Mouse (Mus musculus): ENCODE results near the gene Lta. TPM values are rescaled to one million over a fixed set of nuclear protein-coding genes. Genes with fewer than 3 reads are reported as not detected.

Lta gene
- total RNA-seq (2015) (not detected in 2 replicates), total RNA-seq (2017) (not detected in 2 replicates)

GRCm38 (mm10) chr17:35204494-35205379 is at the start of gene Lta:
Lta (minus strand) TSS chr17:35205351.
- ATAC-seq (replicated peaks; ENCODE audit: poor library complexity): no peak

- ATAC-seq (replicated peaks; ENCODE audit: poor library complexity): peak; percentile 59
These were observed 49.3 kb upstream of the Lta start for GRCm38 (mm10) chr17:35254241-35255098.

GRCm38 (mm10) chr17:35253293-35254093 is 48.3 kb upstream of the Lta start:
- no peak for ATAC-seq (replicated peaks; ENCODE audit: poor library complexity)

GRCm38 (mm10) chr17:35252619-35253292 is 47.6 kb upstream of the Lta start:
- no peak for ATAC-seq (replicated peaks; ENCODE audit: poor library complexity)

GRCm38 (mm10) chr17:35251981-35252380 is 46.8 kb upstream of the Lta start:
- ATAC-seq (replicated peaks; ENCODE audit: poor library complexity): no peak

- ATAC-seq (replicated peaks; ENCODE audit: poor library complexity): peak; percentile 35
These were observed 46.1 kb upstream of the Lta start for GRCm38 (mm10) chr17:35251162-35251719.

- ATAC-seq (replicated peaks; ENCODE audit: poor library complexity): no peak
These were observed 45.4 kb upstream of the Lta start for GRCm38 (mm10) chr17:35250348-35251120.

GRCm38 (mm10) chr17:35249451-35250197 is 44.5 kb upstream of the Lta start:
- no peak for ATAC-seq (replicated peaks; ENCODE audit: poor library complexity)

GRCm38 (mm10) chr17:35248986-35249385 is 43.8 kb upstream of the Lta start:
- ATAC-seq (replicated peaks; ENCODE audit: poor library complexity): no peak

GRCm38 (mm10) chr17:35247144-35247543 is 42.0 kb upstream of the Lta start:
- ATAC-seq (replicated peaks; ENCODE audit: poor library complexity): no peak

GRCm38 (mm10) chr17:35245731-35246623 is 40.8 kb upstream of the Lta start:
- ATAC-seq (replicated peaks; ENCODE audit: poor library complexity): no peak

GRCm38 (mm10) chr17:35244999-35245398 is 39.8 kb upstream of the Lta start:
- ATAC-seq (replicated peaks; ENCODE audit: poor library complexity): no peak

GRCm38 (mm10) chr17:35243086-35243485 is 37.9 kb upstream of the Lta start:
- peak; percentile 5; the same call in 1 of the 2 replicates for ATAC-seq (replicated peaks; ENCODE audit: poor library complexity)

- peak; percentile 61 for ATAC-seq (replicated peaks; ENCODE audit: poor library complexity)
These were observed 37.1 kb upstream of the Lta start for GRCm38 (mm10) chr17:35242015-35242941.

GRCm38 (mm10) chr17:35241305-35242014 is 36.3 kb upstream of the Lta start, which contains the start of gene Ddx39b:
Ddx39b (plus strand) TSS chr17:35241746.
- peak; percentile 58 for ATAC-seq (replicated peaks; ENCODE audit: poor library complexity)
